Mouse (Mus musculus) testis, adult 2 months (tissue): ENCODE measurements around the gene Slc34a3. TPM values are rescaled to one million over a fixed set of nuclear protein-coding genes. Genes with fewer than 3 reads are reported as not detected.
"Not testable (repeated sequence)": the region's sequence is repeated elsewhere in the genome, so short reads cannot be mapped to it uniquely, and the experiment has no call there.

Source experiments
- H3K27ac ChIP-seq: fragments of 200-500 bp; 2 replicates; pipeline ENCODE4 v1.5.1; 2012; ENCODE audit warnings: low read depth, low read length; ENCODE audit not compliant: control insufficient read depth, insufficient read depth
- H3K27me3 ChIP-seq: fragments of 200-500 bp; 2 replicates; pipeline ENCODE4 v1.6.1; 2012; ENCODE audit warnings: mild to moderate bottlenecking, low read length, moderate library complexity; ENCODE audit not compliant: control insufficient read depth, insufficient read depth
- H3K36me3 ChIP-seq: fragments of 200-500 bp; 2 replicates; pipeline ENCODE4 v1.6.1; 2012; ENCODE audit warnings: mild to moderate bottlenecking, low read length; ENCODE audit not compliant: control insufficient read depth, insufficient read depth
- H3K4me1 ChIP-seq: fragments of 200-500 bp; 2 replicates; pipeline ENCODE4 v1.6.1; 2012; ENCODE audit warnings: low read length; ENCODE audit not compliant: control insufficient read depth, insufficient read depth
- H3K4me3 ChIP-seq: fragments of 200-500 bp; 2 replicates; pipeline ENCODE4 v1.5.1; 2012; ENCODE audit warnings: low read depth, mild to moderate bottlenecking, low read length, moderate library complexity, mixed read lengths; ENCODE audit not compliant: control insufficient read depth
- CTCF ChIP-seq: fragments of 200-500 bp; IDR thresholded peaks from 2 replicates; pipeline ENCODE4 v1.5.1; 2012; ENCODE audit warnings: low read depth, mild to moderate bottlenecking, inconsistent platforms, low read length, moderate library complexity; ENCODE audit not compliant: control insufficient read depth, insufficient read depth, insufficient replicate concordance
- POLR2A ChIP-seq: fragments of 200-500 bp; IDR thresholded peaks from 2 replicates; pipeline ENCODE4 v1.6.1; 2012; ENCODE audit warnings: low read depth, mild to moderate bottlenecking, inconsistent platforms, low read length, moderate library complexity; ENCODE audit not compliant: control insufficient read depth
- polyA plus RNA-seq: library from polyadenylated mRNA; depleted of rRNA; stranded (reverse); fragments of >200 nt; gene quantifications from 2 replicates; pipeline ENCODE4 v1.2.3, GENCODE M21; 2012

The Slc34a3 gene
- polyA plus RNA-seq, 1 experiment, result 0.48 TPM

- Histone ChIP-seq H3K4me1 (peaks cover 24% of the 10 kb centered on the region), H3K27me3 (no peaks in the 10 kb centered on the region), H3K27ac (peak overlapping the region; percentile 83), H3K4me3 (peak overlapping the region; percentile 91), H3K36me3 (no peaks in the 10 kb centered on the region; the same call in 1 of the 2 replicates)
- no peak for TF ChIP-seq CTCF
- no peak for TF ChIP-seq POLR2A
Observed at GRCm38 (mm10) chr2:25261870-25262269, 27.7 kb upstream of the Slc34a3 start.

DNA sequence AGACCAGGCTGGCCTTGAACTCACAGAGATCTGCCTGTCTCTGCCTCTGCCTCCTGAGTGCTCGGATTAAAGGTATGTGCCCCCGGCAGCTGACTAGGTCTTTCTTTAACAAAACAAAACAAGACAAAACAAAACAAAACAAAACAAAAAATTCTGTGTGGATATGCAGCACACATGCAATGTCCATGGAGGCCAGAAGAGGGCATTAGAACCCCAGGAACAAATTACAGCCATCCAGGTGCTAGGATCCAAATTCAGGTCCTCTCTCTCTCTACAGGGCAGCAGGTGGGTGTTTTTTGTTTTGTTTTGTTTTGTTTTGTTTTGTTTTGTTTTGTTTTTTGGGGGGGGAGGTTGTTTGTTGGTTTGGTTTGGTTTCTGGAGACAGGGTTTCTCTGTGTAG is 24.7 kb upstream of the Slc34a3 start:
- TF ChIP-seq CTCF, result no peak
- no peak for TF ChIP-seq POLR2A
- peaks cover 20% of the 10 kb centered on the region for H3K4me1 ChIP-seq
- H3K27me3 ChIP-seq, result no peaks in the 10 kb centered on the region
- H3K4me3 ChIP-seq, result no peak overlapping the region
- no peaks in the 10 kb centered on the region; the same call in 1 of the 2 replicates for H3K36me3 ChIP-seq
- no peak overlapping the region for H3K27ac ChIP-seq

- peaks cover 10% of the 10 kb centered on the region for H3K4me1 ChIP-seq
- not testable (repeated sequence) for H3K27ac ChIP-seq, H3K27me3 ChIP-seq, H3K4me3 ChIP-seq, H3K36me3 ChIP-seq
Observed at GRCm38 (mm10) chr2:25257250-25257649, 23.1 kb upstream of the Slc34a3 start.

DNA sequence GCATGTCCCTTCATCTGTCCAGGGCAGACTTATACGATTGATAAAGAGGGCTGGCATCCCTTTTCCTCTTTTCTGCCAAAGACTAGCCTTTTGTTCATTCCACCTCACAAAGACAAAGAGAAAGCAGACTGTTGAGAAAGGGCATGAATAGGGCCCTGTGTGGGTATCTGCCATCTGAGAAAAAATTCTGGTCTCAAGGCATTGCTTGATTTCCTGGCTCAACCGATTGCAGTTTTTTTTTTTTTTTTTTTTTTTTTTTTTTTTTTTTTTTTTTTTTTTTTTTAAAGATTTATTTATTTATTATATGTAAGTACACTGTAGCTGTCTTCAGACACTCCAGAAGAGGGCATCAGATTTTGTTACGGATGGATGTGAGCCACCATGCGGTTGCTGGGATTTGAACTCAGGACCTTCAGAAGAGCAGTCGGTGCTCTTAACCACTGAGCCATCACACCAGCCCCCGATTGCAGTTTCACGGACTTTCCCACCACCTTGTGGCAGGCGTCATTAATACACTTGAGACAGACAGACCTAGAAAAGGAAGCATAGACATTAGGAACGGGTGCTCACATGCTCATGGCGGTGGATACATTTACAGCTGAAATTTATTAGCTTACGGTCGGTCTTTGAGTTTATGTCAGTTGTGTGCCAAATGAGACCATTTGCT is 22.4 kb upstream of the Slc34a3 start:
- not testable (repeated sequence) for H3K27ac ChIP-seq, H3K36me3 ChIP-seq, H3K4me3 ChIP-seq, H3K27me3 ChIP-seq, H3K4me1 ChIP-seq

DNA sequence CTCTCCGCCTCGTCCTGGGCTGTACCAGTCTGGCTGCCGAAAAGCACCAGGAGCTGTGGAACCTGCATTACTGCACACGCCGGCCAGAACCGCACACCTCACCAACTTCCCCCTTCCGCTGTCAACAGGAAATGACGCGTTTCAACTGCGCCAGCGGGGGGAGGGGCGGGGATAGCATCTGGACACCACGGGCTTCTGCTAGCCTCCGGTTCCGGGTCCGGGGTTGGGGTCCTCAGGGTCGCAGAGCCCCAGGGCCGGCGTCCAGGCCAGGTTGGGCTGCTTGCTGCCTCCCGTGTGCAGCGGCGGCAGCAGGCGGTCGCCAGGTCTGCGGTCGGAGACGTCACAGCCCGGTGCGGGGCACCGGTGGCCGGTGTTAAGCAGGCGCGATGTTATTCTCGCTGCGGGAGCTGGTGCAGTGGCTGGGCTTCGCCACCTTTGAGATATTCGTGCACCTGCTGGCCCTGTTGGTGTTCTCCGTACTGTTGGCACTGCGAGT is 21.2 kb upstream of the Slc34a3 start, which contains the start of gene Tmem203:
TSS of gene Tmem203 (plus strand) at position 156 of the 496 bp plus-strand sequence.
- Histone ChIP-seq H3K27ac (peak within 1 kb of the TSS; percentile 85), H3K27me3 (no peaks in the 10 kb centered on the region), H3K36me3 (no peaks in the 10 kb centered on the region), H3K4me1 (peaks cover 6% of the 10 kb centered on the region), H3K4me3 (peak within 1 kb of the TSS; percentile 99)
- TF ChIP-seq CTCF (no peak), POLR2A (peak; percentile 88)

DNA sequence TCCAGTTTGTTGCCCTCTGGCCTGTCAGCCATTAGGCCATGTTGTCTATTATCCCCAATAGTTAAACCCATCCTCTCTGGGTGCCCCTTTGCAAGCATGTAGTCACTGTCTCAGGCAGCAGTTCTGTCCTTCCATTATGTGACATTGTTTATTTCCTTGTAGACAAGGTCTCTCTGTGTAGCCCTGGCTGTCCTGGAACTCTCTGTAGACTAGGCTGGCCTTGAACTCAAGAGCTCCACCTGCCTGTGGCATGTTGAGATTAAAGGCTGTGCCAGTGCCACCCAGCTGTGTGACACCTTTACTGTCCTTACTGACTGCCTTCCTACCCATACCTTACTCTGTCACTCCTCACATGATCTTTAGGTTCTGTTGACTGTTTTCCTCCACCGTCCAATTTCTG is 18.2 kb upstream of the Slc34a3 start:
- TF ChIP-seq POLR2A, result no peak
- H3K36me3 ChIP-seq, result no peaks in the 10 kb centered on the region
- H3K4me3 ChIP-seq, result no peak overlapping the region
- H3K27me3 ChIP-seq, result no peaks in the 10 kb centered on the region
- H3K4me1 ChIP-seq, result peaks cover 6% of the 10 kb centered on the region
- no peak overlapping the region for H3K27ac ChIP-seq

GRCm38 (mm10) chr2:25246183-25247072 is 12.3 kb upstream of the Slc34a3 start, which contains the start of gene AL732309.1:
AL732309.1 (minus strand) TSS chr2:25246863.
- no peaks in the 10 kb centered on the region; the same call in 1 of the 2 replicates for H3K36me3 ChIP-seq
- H3K27me3 ChIP-seq, result no peaks in the 10 kb centered on the region
- peaks cover 11% of the 10 kb centered on the region for H3K4me1 ChIP-seq
- no peak within 1 kb of the TSS for H3K27ac ChIP-seq
- no peak for TF ChIP-seq POLR2A
- no peak for TF ChIP-seq CTCF
- no peak within 1 kb of the TSS for H3K4me3 ChIP-seq

- TF ChIP-seq CTCF (no peak), POLR2A (no peak)
- H3K4me3 ChIP-seq, result no peak overlapping the region
- no peaks in the 10 kb centered on the region; the same call in 1 of the 2 replicates for H3K36me3 ChIP-seq
Observed at GRCm38 (mm10) chr2:25244144-25244543, 10.0 kb upstream of the Slc34a3 start.

More at GRCm38 (mm10) chr2:25244144-25244543, 10.0 kb upstream of the Slc34a3 start:
- Histone ChIP-seq H3K27ac (no peak overlapping the region), H3K4me1 (peaks cover 23% of the 10 kb centered on the region), H3K27me3 (no peaks in the 10 kb centered on the region)
